Mouse (Mus musculus): Measurements from ENCODE around the gene Nol6. TPM values are rescaled to one million over a fixed set of nuclear protein-coding genes. Genes with fewer than 3 reads are reported as not detected.
A peak's percentile ranks its signal among the peaks of the same experiment; 100 is the strongest.

The Nol6 gene
- total RNA-seq, 2 experiments from 2014 or later, result 22.4 to 22.8 TPM

GRCm38 (mm10) chr4:41087459-41088298 is 36.6 kb downstream of the Nol6 start:
- peak; percentile 89 for ATAC-seq (replicated peaks; ENCODE audit: poor library complexity)

- peak; percentile 10; the same call in 1 of the 2 replicates for ATAC-seq (replicated peaks; ENCODE audit: poor library complexity)
These were observed 37.3 kb downstream of the Nol6 start for GRCm38 (mm10) chr4:41086947-41087346.

- no peak for ATAC-seq (replicated peaks; ENCODE audit: poor library complexity)
These were observed 39.4 kb downstream of the Nol6 start for GRCm38 (mm10) chr4:41084819-41085218.

GRCm38 (mm10) chr4:41082803-41083202 is 41.5 kb downstream of the Nol6 start:
- peak; percentile 66 for ATAC-seq (replicated peaks; ENCODE audit: poor library complexity)

GRCm38 (mm10) chr4:41081733-41082132 is 42.5 kb downstream of the Nol6 start:
- ATAC-seq (replicated peaks; ENCODE audit: poor library complexity), result peak; percentile 78

DNA sequence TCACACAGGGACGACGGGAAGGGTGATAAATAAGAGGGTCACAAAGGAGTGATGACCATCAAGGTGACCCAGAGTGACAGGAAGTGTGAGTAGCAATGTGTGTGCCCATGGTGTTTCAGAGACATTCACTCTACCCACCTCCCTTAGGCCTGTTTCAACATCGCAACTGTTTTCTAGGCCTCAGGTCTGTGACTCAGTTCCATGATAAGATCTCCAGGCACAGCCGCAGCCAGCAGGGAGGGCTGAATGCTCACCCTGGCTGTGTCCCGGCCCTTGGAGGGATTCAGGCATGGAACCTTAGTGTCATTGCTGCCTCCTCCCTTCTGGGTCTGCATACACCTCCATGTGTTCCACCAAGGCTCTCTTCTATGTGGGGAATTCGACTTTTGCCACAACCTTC is 45.5 kb downstream of the Nol6 start:
- ATAC-seq (replicated peaks; ENCODE audit: poor library complexity), result 0 out of 2 replicates have a peak, but pooled peaks have one; percentile 12

GRCm38 (mm10) chr4:41074461-41074860 is 49.8 kb downstream of the Nol6 start:
- ATAC-seq (replicated peaks; ENCODE audit: poor library complexity), result no peak

GRCm38 (mm10) chr4:41073008-41073817 is 51.0 kb downstream of the Nol6 start:
- peak; percentile 95 for ATAC-seq (replicated peaks; ENCODE audit: poor library complexity)

- ATAC-seq (replicated peaks; ENCODE audit: poor library complexity), result no peak
These were observed 52.5 kb downstream of the Nol6 start for GRCm38 (mm10) chr4:41071500-41072429.

- no peak for ATAC-seq (replicated peaks; ENCODE audit: poor library complexity)
These were observed 59.1 kb downstream of the Nol6 start for GRCm38 (mm10) chr4:41065196-41065595.

Other genes starting within 250 kb of the Nol6 start
- gene Spink4, start 204.4 kb downstream of the Nol6 start, total RNA-seq (2015), result not detected in 2 replicates
- gene Spink4, start 204.4 kb downstream of the Nol6 start, total RNA-seq (2017), result not detected in 2 replicates
- 163 and 167 TPM in 2 replicates for gene Bag1, start 176.2 kb downstream of the Nol6 start, total RNA-seq (2015)
- 361 and 403 TPM in 2 replicates for gene Bag1, start 176.2 kb downstream of the Nol6 start, total RNA-seq (2017)
- 52.0 and 55.4 TPM in 2 replicates for gene Chmp5, start 176.0 kb downstream of the Nol6 start, total RNA-seq (2015)
- gene Chmp5, start 176.0 kb downstream of the Nol6 start, total RNA-seq (2017), result 81.4 and 87.2 TPM in 2 replicates
- gene Nfx1, start 153.5 kb downstream of the Nol6 start, total RNA-seq (2015), result 47.5 and 51.8 TPM in 2 replicates
- gene Nfx1, start 153.5 kb downstream of the Nol6 start, total RNA-seq (2017), result 70.5 and 71.5 TPM in 2 replicates
- 0.20 TPM in 1 of 2 replicates, not detected in the other for gene Aqp7, start 76.3 kb downstream of the Nol6 start, total RNA-seq (2015)
- not detected in 2 replicates for gene Aqp7, start 76.3 kb downstream of the Nol6 start, total RNA-seq (2017)
- not detected in 2 replicates for gene Aqp3, start 26.3 kb downstream of the Nol6 start, total RNA-seq (2015)
- gene Aqp3, start 26.3 kb downstream of the Nol6 start, total RNA-seq (2017), result not detected in 2 replicates
- gene Ube2r2, start 11.3 kb upstream of the Nol6 start, total RNA-seq (2015), result 131 and 149 TPM in 2 replicates
- gene Ube2r2, start 11.3 kb upstream of the Nol6 start, total RNA-seq (2017), result 29.9 and 33.4 TPM in 2 replicates
- gene Ubap2, start 150.7 kb upstream of the Nol6 start, total RNA-seq (2015), result 63.9 and 73.0 TPM in 2 replicates
- gene Ubap2, start 150.7 kb upstream of the Nol6 start, total RNA-seq (2017), result 21.0 and 22.8 TPM in 2 replicates
- gene Dcaf12, start 190.4 kb upstream of the Nol6 start, total RNA-seq (2015), result 32.5 and 38.9 TPM in 2 replicates
- gene Dcaf12, start 190.4 kb upstream of the Nol6 start, total RNA-seq (2017), result 28.5 and 31.3 TPM in 2 replicates
- 21.1 and 28.6 TPM in 2 replicates for gene Ubap1, start 224.5 kb upstream of the Nol6 start, total RNA-seq (2015)
- gene Ubap1, start 224.5 kb upstream of the Nol6 start, total RNA-seq (2017), result 23.2 and 27.4 TPM in 2 replicates

Data from megakaryocyte progenitor cell, adult 5-6 weeks (primary cell).